Mouse (Mus musculus) C2C12 (cell line): ENCODE measurements at regions not wholly inside any gene's neighbourhood (a gene's known extent, or its start where the extent isn't known, plus 50 kb on each side); places are given as distances from the start of the nearest gene placed in this dataset.

ENCODE experiments used
- CTCF ChIP-seq: IDR thresholded peaks from one replicate; pipeline ENCODE4 v1.5.1; 2011; ENCODE audit not compliant: control insufficient read depth, insufficient read depth, insufficient read length
- FOSL1 ChIP-seq: IDR thresholded peaks from one replicate; pipeline ENCODE4 v1.8.0; 2011; ENCODE audit warnings: mild to moderate bottlenecking, low read length; ENCODE audit not compliant: poor library complexity, insufficient read depth, severe bottlenecking
- MYOG ChIP-seq: IDR thresholded peaks from one replicate; pipeline ENCODE4 v1.6.1; 2011; ENCODE audit not compliant: control insufficient read depth, insufficient read length; ENCODE audit errors: extremely low read depth
- USF1 ChIP-seq: IDR thresholded peaks from one replicate; pipeline ENCODE4 v1.6.1; 2011; ENCODE audit warnings: low read depth, mild to moderate bottlenecking, control low read depth, moderate library complexity

DNA sequence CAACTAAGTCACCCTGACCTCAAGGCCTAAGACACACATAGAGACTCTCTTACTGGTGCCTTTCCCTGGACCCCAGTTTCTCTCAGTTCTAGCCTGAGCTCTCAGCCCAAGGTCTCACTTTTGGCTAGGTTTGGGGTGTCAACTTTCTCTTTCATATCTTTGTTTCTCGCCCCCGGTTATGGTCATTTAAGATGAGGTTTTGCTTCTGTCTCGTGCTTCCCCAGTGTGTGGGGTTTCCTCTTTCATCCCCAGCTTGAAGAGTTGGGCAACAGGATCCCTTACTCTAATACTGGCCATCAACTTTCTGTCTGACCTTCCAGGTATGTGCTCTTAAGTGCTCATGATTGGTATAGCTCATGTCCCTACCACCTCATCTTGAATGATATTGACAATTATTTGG lies 67.5 kb downstream of the Lmo4 start:
- TF ChIP-seq FOSL1 = no peak
- TF ChIP-seq CTCF = no peak
- TF ChIP-seq MYOG = no peak
- no peak for TF ChIP-seq USF1
